Mouse (Mus musculus): Measurements from ENCODE around the gene Cd83. TPM values are rescaled to one million over a fixed set of nuclear protein-coding genes. Genes with fewer than 3 reads are reported as not detected.

Gene Cd83
- polyA plus RNA-seq, 1 experiment from 2014 or later: 26.1 TPM

- Histone ChIP-seq H3K4me2 (ENCODE audit: low read depth, low read length) (no peak overlapping the region), H3K27me3 (ENCODE audit: control insufficient read depth, insufficient read depth, low read length) (no peaks in the 10 kb centered on the region), H3K27ac (ENCODE audit: low read depth, low read length) (no peak overlapping the region), H3K9ac (replicated peaks; ENCODE audit: low read depth, low read length) (no peak overlapping the region), H3K4me1 (ENCODE audit: control insufficient read depth, insufficient read depth, low read length) (no peaks in the 10 kb centered on the region), H3K4me3 (ENCODE audit: low read depth, low read length) (no peak overlapping the region), H3K36me3 (ENCODE audit: control insufficient read depth, insufficient read depth, low read length) (no peaks in the 10 kb centered on the region), H3K9me3 (ENCODE audit: control insufficient read depth, low read length) (no peaks in the 10 kb centered on the region)
- ATAC-seq (ENCODE audit: low read depth): no peak
- WGBS: 27% methylated on average over 4 of the region's 4 CpGs
These were observed 53.2 kb downstream of the Cd83 start for GRCm38 (mm10) chr13:43837812-43838211.

- Histone ChIP-seq H3K36me3 (ENCODE audit: control insufficient read depth, insufficient read depth, low read length) (no peaks in the 10 kb centered on the region), H3K4me2 (ENCODE audit: low read depth, low read length) (no peak overlapping the region), H3K9me3 (ENCODE audit: control insufficient read depth, low read length) (no peaks in the 10 kb centered on the region), H3K27me3 (ENCODE audit: control insufficient read depth, insufficient read depth, low read length) (no peaks in the 10 kb centered on the region), H3K27ac (ENCODE audit: low read depth, low read length) (no peak overlapping the region), H3K9ac (replicated peaks; ENCODE audit: low read depth, low read length) (no peak overlapping the region), H3K4me1 (ENCODE audit: control insufficient read depth, insufficient read depth, low read length) (0 out of 2 replicates have a peak, but pooled peaks cover 3% of the 10 kb centered on the region), H3K4me3 (ENCODE audit: low read depth, low read length) (no peak overlapping the region)
- ATAC-seq (ENCODE audit: low read depth): no peak
- WGBS: 85% methylated on average over 5 of the region's 5 CpGs
These were observed 60.6 kb downstream of the Cd83 start for GRCm38 (mm10) chr13:43845151-43845550.

- 86% methylated on average over 7 of the region's 7 CpGs for WGBS
- no peak overlapping the region for H3K27ac ChIP-seq (ENCODE audit: low read depth, low read length)
- no peaks in the 10 kb centered on the region for H3K36me3 ChIP-seq (ENCODE audit: control insufficient read depth, insufficient read depth, low read length)
- peaks cover 8% of the 10 kb centered on the region; the same call in 1 of the 2 replicates for H3K4me1 ChIP-seq (ENCODE audit: control insufficient read depth, insufficient read depth, low read length)
- H3K4me3 ChIP-seq (ENCODE audit: low read depth, low read length): no peak overlapping the region
- H3K4me2 ChIP-seq (ENCODE audit: low read depth, low read length): no peak overlapping the region
- no peaks in the 10 kb centered on the region for H3K27me3 ChIP-seq (ENCODE audit: control insufficient read depth, insufficient read depth, low read length)
- no peak overlapping the region for H3K9ac ChIP-seq (replicated peaks; ENCODE audit: low read depth, low read length)
- H3K9me3 ChIP-seq (ENCODE audit: control insufficient read depth, low read length): no peaks in the 10 kb centered on the region
- no peak for ATAC-seq (ENCODE audit: low read depth)
These were observed 62.6 kb downstream of the Cd83 start for GRCm38 (mm10) chr13:43847186-43847585.

- Histone ChIP-seq H3K4me2 (ENCODE audit: low read depth, low read length) (no peak overlapping the region), H3K4me1 (ENCODE audit: control insufficient read depth, insufficient read depth, low read length) (peaks cover 8% of the 10 kb centered on the region; the same call in 1 of the 2 replicates), H3K27me3 (ENCODE audit: control insufficient read depth, insufficient read depth, low read length) (no peaks in the 10 kb centered on the region), H3K4me3 (ENCODE audit: low read depth, low read length) (no peak overlapping the region), H3K27ac (ENCODE audit: low read depth, low read length) (no peak overlapping the region), H3K9ac (replicated peaks; ENCODE audit: low read depth, low read length) (no peak overlapping the region), H3K9me3 (ENCODE audit: control insufficient read depth, low read length) (no peaks in the 10 kb centered on the region), H3K36me3 (ENCODE audit: control insufficient read depth, insufficient read depth, low read length) (no peaks in the 10 kb centered on the region)
- WGBS: 26% methylated on average over 4 of the region's 4 CpGs
- ATAC-seq (ENCODE audit: low read depth): no peak
These were observed 65.2 kb downstream of the Cd83 start for GRCm38 (mm10) chr13:43849816-43850215.

GRCm38 (mm10) chr13:43851108-43851507, 66.5 kb downstream of the Cd83 start:
- H3K9ac ChIP-seq (replicated peaks; ENCODE audit: low read depth, low read length): no peak overlapping the region
- H3K27ac ChIP-seq (ENCODE audit: low read depth, low read length): no peak overlapping the region
- no peak overlapping the region for H3K4me3 ChIP-seq (ENCODE audit: low read depth, low read length)
- WGBS: 21% methylated on average over 4 of the region's 4 CpGs
- H3K27me3 ChIP-seq (ENCODE audit: control insufficient read depth, insufficient read depth, low read length): no peaks in the 10 kb centered on the region
- H3K4me2 ChIP-seq (ENCODE audit: low read depth, low read length): no peak overlapping the region
- no peak for ATAC-seq (ENCODE audit: low read depth)
- no peaks in the 10 kb centered on the region for H3K9me3 ChIP-seq (ENCODE audit: control insufficient read depth, low read length)
- H3K36me3 ChIP-seq (ENCODE audit: control insufficient read depth, insufficient read depth, low read length): no peaks in the 10 kb centered on the region
- peaks cover 8% of the 10 kb centered on the region; the same call in 1 of the 2 replicates for H3K4me1 ChIP-seq (ENCODE audit: control insufficient read depth, insufficient read depth, low read length)

Other genes starting within 250 kb of the Cd83 start
- gene Mcur1, start 224.6 kb upstream of the Cd83 start, polyA plus RNA-seq (2014; fragmentation: Nextera tagmentation; extraction: Ambion mirVana): 8.6 and 9.9 TPM in 2 replicates
- 27.5 and 35.1 TPM in 2 replicates for gene Rnf182, start 169.1 kb upstream of the Cd83 start, polyA plus RNA-seq (2014; fragmentation: Nextera tagmentation; extraction: Ambion mirVana)

Measured in neural tube, embryonic 14.5 days (tissue).